Mouse (Mus musculus): ENCODE measurements around the gene Hist1h4d.
A peak's percentile ranks its signal among the peaks of the same experiment; 100 is the strongest.
"Not testable (repeated sequence)": the region's sequence is repeated elsewhere in the genome, so short reads cannot be mapped to it uniquely, and the experiment has no call there.

The Hist1h4d gene

GRCm38 (mm10) chr13:23551146-23551834, 30.1 kb upstream of the Hist1h4d start, which contains the start of gene Hist1h4f:
Hist1h4f (minus strand) TSS chr13:23551648.
- peak; percentile 98 for DNase-seq (ENCODE audit: low spot score)

- no peak for DNase-seq (ENCODE audit: low spot score)
These were observed 29.2 kb upstream of the Hist1h4d start for GRCm38 (mm10) chr13:23551931-23552914.

- DNase-seq (ENCODE audit: low spot score): no peak
These were observed 28.4 kb upstream of the Hist1h4d start, which contains the start of gene Hist1h1d for GRCm38 (mm10) chr13:23552962-23553361. Hist1h1d (plus strand) TSS chr13:23553262.

GRCm38 (mm10) chr13:23554393-23554792, 27.0 kb upstream of the Hist1h4d start:
- DNase-seq (ENCODE audit: low spot score): no peak

GRCm38 (mm10) chr13:23554925-23555838, 26.2 kb upstream of the Hist1h4d start:
- DNase-seq (ENCODE audit: low spot score): peak; percentile 96

GRCm38 (mm10) chr13:23555839-23556416, 25.5 kb upstream of the Hist1h4d start:
- DNase-seq (ENCODE audit: low spot score): peak; percentile 92

GRCm38 (mm10) chr13:23556906-23557305, 24.5 kb upstream of the Hist1h4d start:
- DNase-seq (ENCODE audit: low spot score): no peak

GRCm38 (mm10) chr13:23560699-23561098, 20.7 kb upstream of the Hist1h4d start:
- DNase-seq (ENCODE audit: low spot score): not testable (repeated sequence)

GRCm38 (mm10) chr13:23561531-23561882, 19.9 kb upstream of the Hist1h4d start:
- not testable (repeated sequence) for DNase-seq (ENCODE audit: low spot score)

GRCm38 (mm10) chr13:23561883-23562659, 19.3 kb upstream of the Hist1h4d start, which contains the start of gene Hist1h3e:
Hist1h3e (minus strand) TSS chr13:23562369.
- DNase-seq (ENCODE audit: low spot score): peak; percentile 97

- DNase-seq (ENCODE audit: low spot score): peak; percentile 69
These were observed 18.5 kb upstream of the Hist1h4d start for GRCm38 (mm10) chr13:23562699-23563462.

- DNase-seq (ENCODE audit: low spot score): no peak
These were observed 16.9 kb upstream of the Hist1h4d start for GRCm38 (mm10) chr13:23564482-23564881.

GRCm38 (mm10) chr13:23570261-23571021, 11.0 kb upstream of the Hist1h4d start:
- not testable (repeated sequence) for DNase-seq (ENCODE audit: low spot score)

GRCm38 (mm10) chr13:23571022-23571503, 10.3 kb upstream of the Hist1h4d start, which contains the start of the genes Hist1h2ae and Hist1h2bg:
Hist1h2ae (minus strand) TSS chr13:23571220.
Hist1h2bg (plus strand) TSS chr13:23571396.
- peak; percentile 97 for DNase-seq (ENCODE audit: low spot score)

GRCm38 (mm10) chr13:23571504-23572217, 9.7 kb upstream of the Hist1h4d start:
- DNase-seq (ENCODE audit: low spot score): peak; percentile 76

GRCm38 (mm10) chr13:23572218-23573033, 9.0 kb upstream of the Hist1h4d start:
- DNase-seq (ENCODE audit: low spot score): no peak

All from c-Kit-positive CD71-positive TER-119-positive erythroid progenitor cells, embryonic 14.5 days (primary cell).